Mouse (Mus musculus): Measurements from ENCODE around the gene Tmem161a. TPM values are rescaled to one million over a fixed set of nuclear protein-coding genes. Genes with fewer than 3 reads are reported as not detected.
A peak's percentile ranks its signal among the peaks of the same experiment; 100 is the strongest.

Gene Tmem161a
- 10 to 100 TPM; 75.3 to 75.9 TPM for total RNA-seq (2021)
- long read RNA-seq, experiment 1, transcript Tmem161a-201 (12 exons, 3,018 nt) = major isoform, 17 of 79 reads
- long read RNA-seq, experiment 1, partial matches to known transcripts = 28 of 79 reads
- long read RNA-seq, experiment 1, other reads (novel, unspliced or antisense) = 33 of 79 reads
- long read RNA-seq, experiment 2, transcript Tmem161a-201 (12 exons, 3,018 nt) = major isoform, 22 of 102 reads
- long read RNA-seq, experiment 2, partial matches to known transcripts = 56 of 102 reads
- long read RNA-seq, experiment 2, other reads (novel, unspliced or antisense) = 22 of 102 reads

DNA sequence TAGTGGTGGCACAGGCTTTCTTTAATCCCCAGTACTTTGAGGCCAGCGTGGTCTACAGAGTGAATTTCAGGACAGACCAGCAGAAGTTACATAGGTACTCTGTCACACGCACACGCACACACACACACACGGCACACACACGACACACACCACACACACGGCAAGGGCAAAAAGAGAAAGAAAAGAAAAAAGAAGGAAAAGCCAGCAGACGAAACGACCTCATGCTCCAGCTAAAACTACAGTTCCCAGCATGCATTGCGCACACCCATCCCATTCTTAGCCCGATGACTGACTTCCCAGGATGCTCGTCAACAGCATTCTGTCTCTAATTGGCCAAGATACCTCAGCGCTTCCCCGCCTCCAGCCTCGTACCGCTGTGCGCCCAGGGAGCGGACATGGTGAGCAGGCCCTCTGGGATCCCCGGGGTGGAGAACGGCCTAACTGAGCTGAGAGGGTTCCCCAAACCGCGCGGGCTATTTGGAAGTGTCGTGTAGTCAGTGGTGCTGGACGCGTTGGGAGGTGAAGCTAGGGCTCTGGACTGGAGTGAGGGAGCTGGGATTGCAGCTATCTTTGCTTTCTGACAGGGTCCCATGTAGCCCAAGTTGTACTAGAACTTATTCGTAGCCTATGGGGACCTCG lies at the start of gene Tmem161a:
TSS of gene Tmem161a (plus strand) at position 314 of the 639 bp plus-strand sequence.
- intact Hi-C loops (cut with DNase I) = no loop called here

DNA sequence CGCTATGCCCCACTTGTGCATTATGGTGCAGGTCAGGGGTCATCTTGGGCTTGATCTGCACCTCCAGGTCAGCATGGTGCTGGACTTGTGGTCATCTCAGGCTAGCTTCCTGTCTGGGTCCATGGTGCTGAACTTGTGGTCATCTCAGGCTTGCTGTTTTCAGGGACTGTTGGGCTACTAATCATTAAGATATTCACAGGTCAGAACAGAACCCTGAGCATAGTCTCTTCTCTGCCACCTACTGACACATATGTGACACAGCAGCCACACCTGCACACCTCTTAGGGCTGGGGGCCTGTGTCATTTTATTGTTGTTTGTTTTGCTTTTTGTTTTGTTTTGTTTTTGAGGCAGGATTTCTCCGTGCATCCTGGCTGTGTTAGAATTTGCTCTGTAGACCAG lies 49.3 kb upstream of the Tmem161a start:
- no peak for DNase-seq
- intact Hi-C loops (cut with DNase I) = no loop called here

More for the DNA sequence above, at the start of gene Tmem161a:
- DNase-seq = peak; percentile 84 to 88

DNA sequence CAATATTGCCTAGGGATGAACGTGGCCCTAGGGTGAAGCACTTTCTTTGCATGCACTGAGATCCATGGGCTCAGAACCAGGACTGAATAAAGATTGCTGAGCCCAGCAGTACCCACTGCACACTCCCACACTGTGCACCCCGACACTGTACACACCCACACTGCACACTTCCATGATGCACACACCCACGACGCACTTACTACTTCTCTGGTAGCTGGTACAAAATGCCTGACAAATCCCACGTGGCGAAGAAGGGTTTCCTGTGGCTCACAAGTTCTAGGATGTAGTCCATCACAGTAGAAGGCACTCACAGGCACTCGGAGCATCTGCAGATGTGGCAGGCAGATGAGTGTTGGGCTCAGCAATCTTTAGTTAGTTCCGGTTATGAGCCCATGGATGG lies 47.2 kb upstream of the Tmem161a start:
- intact Hi-C loops (cut with DNase I) = no loop called here
- DNase-seq = no peak

DNA sequence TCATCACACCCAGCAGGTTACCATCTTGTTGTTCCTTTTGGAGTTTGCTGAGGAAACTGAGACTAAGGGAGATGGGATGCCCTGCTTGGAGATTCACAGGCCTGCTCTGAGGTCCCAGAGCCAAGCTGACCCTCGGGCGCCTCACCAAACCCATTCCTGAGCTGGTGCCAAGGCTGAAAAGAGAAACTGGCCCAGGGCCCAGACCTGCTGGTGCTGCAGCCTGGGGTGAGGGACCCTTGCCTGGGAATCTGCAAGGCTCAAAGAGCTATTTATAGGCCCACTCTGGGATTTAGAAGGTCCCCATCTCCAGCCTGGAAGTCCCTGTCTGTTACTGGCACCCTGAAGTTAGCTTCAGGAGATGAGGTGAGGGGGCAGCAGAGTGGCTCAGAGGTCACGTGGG lies 43.7 kb upstream of the Tmem161a start:
- intact Hi-C loops (cut with DNase I) = no loop called here
- peak; percentile 41 to 56 for DNase-seq

DNA sequence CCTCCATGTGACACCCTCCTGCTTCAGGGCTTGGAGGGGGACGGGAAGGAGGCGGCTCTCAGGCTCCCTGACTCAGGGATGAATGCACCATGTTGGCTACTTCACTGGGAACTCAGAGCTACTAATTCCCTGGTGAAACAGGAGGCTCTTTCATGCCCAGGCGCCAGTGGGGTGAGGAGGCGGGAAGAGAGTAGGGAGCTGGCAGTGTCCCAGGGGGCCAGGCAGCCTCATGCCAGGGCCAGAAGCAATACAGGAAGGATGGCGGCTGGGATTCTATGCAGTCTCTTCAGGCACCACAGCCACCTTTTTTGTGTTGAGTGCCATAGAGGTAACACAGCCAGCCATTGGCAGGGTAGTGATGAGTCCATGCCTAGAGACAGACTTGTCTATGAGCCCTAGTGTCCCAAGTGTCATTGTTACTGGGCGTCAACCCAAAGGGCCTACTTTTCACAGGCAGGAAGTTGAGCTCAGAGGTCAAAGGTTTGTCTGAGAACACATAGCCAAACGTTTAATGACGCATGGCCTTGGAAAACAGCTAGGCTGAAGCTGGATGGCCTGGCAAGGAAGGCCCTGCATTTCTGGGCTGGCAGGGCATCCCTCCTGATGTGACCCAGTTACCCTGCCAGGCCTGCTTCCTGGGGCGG lies 42.7 kb upstream of the Tmem161a start:
- DNase-seq = peak in 1 of 2 experiments; percentile 23
- intact Hi-C loops (cut with DNase I) = no loop called here

DNA sequence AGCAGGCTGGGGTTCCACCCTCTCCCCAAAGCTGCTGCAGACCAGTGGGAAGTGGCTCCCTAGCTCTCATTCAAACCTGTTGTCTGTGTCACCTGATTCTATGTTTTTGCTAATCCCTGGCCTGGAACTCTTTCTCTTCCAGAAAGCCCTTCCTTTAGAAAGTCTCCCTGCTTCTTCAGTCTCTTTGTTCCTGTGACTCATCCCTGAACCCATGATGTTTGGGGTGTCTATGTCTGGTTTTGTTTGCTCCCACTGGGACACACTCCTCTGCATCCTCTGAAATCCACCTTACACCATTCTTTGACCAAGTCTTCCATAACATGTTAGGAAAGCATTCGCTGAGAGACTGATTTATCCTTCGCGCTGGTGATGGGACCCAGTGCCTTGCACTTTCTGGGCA lies 42.1 kb upstream of the Tmem161a start:
- DNase-seq = no peak
- intact Hi-C loops (cut with DNase I) = no loop called here

DNA sequence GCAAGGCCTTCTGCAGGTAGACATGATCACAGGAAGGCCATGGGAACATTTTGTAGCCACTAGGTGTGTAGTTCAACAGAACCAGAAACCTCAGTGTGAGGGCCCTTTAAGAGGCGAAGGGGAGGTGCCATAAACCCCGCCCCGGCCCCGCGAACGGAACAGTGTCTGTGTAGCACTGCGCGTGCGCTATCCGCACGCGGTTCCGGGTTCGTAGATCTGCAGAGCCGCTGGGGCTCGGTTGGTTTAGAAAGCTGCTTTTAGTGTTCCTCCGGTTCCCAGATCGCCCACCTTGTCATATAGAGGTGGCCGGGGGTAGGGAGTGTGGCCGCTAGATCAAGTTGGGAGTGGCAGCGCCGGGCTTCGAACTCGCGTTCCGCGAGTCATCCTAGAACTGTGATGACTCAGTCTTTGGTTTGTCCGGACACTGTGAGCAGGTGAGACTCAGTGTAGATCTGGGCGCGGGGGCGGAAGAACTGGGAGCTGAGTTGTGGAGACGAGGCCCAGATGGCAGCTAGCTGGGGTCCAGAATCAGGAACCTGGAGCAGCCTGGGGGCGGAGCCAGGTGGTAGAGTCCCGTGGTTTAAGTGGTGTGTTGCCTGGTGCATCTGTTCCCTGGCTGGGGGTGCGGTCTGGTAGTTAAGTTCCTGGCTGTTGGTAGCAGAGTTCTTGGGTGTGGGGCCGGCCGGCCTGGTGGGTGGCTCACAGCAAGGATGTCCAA lies 40.8 kb upstream of the Tmem161a start, which contains the start of gene Nr2c2ap:
TSS of gene Nr2c2ap (plus strand) at position 168 of the 718 bp plus-strand sequence.
- intact Hi-C loops (cut with DNase I) = no loop called here
- peak; percentile 74 to 81 for DNase-seq

DNA sequence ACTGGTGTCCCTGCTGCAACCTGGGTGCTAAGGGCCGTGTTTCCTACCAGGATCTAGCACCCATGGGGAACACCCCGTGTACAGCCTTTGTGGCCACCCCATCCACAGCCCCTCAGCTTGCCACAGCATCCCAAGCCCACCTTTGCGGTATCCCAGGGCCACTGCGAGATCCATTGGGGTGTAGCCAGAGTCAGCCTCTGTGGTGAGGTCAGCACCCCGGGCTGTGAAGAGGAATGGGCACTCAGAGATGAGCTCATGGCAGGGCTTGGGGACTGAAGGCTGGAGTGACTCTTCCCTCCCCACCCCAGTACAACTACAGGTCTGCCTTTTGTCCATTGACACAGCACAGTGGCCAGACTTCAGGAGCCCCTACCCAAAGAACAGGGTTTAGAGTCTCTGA lies 38.1 kb upstream of the Tmem161a start:
- intact Hi-C loops (cut with DNase I) = no loop called here
- no peak for DNase-seq

DNA sequence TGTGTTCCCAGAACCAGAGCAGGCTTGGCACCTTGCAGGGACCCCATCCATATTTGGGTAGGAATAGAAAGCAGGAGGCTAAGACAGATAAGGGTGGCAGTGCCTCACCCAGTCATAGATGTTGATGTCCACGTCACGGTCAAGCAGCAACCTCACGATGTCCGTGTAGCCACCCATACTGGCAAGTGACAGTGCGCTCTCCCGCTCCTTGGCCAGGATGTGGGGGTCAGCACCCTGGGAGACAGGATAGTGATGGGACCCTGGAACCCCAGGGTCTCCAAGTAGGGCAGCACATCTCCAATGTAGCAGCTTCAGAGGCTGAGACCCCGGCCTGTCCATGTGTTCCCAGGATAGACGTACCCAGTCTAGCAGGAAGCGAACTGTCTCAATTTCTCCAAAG lies 37.2 kb upstream of the Tmem161a start:
- intact Hi-C loops (cut with DNase I) = no loop called here
- DNase-seq = no peak

DNA sequence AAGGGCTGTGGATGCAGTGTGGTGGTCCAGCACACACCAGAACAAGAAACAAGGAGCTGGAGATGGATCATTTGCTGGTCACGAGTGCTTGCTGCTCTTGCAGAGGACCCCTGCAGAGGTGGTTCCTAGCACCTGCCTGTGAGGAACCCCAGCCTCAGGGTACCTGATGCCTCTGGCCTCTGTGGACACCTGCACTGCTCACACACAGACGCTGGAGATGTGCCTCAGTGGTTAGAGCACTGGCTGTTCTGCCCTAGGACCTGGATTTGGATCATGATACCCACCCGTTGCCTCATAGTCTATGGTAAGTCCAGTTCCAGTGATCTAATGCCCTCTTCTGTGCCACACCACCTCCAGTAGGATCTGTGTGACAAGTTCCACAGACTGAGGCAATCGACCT lies 35.6 kb upstream of the Tmem161a start:
- intact Hi-C loops (cut with DNase I) = no loop called here
- no peak for DNase-seq

DNA sequence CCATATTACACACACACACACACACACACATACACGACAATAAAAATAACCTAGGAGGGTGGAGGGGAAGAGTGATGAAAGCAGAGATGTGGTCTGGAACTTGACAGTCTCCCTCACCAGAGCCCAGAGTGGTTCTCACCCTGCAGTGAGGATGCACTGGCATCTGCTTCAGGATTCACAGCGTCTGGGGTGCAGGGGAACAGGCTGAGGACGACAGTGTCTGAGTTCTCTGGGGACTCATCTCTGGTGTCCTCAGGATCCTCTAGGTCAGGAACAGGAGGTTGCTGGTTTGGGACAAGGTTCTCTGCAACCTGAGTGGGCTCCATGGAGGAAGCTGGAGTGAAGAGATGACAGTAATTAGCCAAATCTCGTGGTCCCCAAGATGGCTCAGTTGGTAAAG lies 34.3 kb upstream of the Tmem161a start:
- no peak for DNase-seq
- intact Hi-C loops (cut with DNase I) = no loop called here

DNA sequence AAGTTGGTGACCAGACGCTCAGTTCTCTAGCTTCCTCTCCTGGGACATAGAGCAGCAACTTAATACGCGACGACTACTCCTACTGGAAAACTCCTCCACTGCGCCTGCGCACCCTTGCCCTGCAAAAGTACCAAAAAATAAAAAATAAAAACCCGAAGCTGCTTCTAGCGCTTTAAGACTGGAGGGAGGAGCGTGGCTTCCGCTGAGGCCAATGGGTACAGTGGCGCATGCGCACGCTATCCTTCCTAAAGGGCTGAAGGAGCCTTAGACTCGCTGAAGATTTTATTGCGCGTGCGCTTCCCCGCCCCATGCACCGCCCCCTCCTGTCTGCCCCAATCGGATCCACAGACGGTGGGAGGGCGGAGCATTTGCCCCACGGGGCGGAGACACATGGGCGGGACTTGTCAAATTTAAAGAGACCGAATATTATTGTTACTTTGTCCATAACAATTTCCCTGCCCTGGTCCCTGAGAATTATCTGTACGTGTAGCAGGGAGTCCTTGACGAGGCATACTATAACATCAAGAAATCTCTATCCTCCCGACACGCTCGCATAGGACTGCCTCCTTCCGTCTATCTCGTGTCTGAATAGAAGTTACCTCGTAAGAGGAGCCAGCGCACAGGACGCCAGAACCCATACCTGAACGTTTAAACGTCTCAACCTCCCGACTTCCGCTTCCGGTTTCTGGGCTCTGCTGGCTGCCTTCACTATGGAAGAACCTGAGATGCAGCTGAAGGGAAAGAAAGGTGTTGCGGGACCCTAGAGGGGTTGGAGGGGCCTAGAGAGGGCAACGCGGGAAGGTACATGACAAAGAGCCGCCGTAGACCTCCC lies 32.9 kb upstream of the Tmem161a start, which contains the start of the genes Rfxank, Borcs8 and Mef2b:
TSS of gene Rfxank (minus strand) at position 129 of the 832 bp plus-strand sequence.
TSS of gene Borcs8 (plus strand) at position 474 of the 832 bp plus-strand sequence.
TSS of gene Mef2b (plus strand) at position 686 of the 832 bp plus-strand sequence.
- intact Hi-C loops (cut with DNase I) = no loop called here
- DNase-seq = peak; percentile 99

DNA sequence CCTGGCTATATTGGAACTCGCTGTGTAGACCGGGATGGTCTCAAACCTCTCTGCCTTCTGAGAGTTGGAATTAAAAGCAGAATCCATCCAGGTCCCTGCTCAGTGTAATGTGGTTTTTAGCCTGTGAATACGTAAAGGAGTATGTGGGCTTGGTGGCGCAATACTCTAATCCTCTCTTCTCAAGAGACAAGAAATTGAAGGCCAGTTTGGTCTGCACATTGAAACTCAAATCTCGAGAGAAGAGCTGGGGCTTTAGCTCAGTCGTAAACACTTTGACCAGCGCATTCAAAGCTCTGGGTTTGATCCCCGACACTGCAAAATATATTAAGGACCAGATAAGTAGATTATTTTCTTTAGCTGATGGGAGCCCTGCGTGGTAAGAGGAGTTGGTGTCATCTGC lies 32.2 kb upstream of the Tmem161a start:
- DNase-seq = no peak
- intact Hi-C loops (cut with DNase I) = no loop called here

DNA sequence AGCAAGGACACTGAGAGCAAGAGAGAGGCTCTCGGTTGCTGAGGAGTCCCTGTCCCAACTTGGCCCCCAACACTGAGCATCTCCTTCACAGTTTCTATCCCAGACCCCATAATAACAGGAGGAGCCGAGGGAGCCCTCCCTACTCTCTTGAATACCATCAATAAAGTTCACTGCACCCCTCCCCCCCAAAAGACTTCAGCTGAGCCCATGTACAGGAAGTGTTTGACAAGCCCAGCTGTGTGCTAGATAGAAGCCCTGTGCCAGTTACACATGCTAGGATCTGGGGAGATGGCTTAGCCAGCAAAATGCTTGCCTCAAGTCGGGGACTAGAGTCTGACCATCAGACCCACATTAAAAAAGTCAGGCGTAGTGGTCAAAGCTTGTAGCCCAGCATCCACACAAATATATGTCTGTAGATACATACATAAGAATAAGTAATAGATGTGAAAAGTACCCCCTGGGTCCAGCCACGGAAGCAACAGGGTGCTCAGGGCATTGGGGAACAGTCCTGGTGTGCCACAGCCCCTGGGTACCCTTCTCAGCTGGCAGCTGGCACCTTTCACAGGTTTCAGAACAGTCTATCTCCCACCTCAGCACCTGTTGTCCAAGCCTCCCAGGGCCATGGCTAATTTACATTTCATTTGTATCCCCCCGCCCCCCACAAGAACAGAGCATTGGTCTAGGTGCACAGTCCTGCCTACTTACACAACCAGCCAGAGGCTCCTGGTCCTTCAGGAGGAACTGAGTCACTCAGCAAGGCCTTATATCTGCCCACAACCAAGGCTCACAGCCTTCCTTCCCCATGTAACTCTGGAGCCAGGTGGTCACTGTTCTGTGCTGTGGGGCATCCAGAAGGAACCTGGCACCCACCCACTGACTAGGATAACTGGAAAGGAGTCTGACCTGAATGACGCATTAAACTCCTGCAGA lies 24.2 kb upstream of the Tmem161a start:
- intact Hi-C loops (cut with DNase I) = no loop called here
- no peak for DNase-seq

DNA sequence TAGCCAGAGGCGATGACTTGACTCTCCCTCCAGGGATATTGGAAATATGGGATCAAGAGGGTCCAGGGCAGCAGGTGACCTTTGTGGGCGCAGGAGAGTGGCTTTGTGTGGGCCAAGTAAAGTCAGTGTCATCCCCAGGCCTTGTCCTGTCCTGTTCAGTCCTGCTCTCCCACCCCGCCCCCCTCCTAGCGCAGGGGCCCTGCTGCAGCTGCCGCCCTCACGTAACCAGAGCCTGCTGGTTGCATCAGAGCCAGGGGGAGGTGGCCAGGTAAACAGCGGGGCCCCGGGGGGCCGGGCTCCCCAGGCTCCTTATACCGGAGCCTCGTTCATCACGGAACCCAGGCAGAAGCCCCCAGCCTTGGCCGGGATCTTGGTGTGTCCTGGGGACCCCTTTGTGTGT lies 22.0 kb upstream of the Tmem161a start:
- intact Hi-C loops (cut with DNase I) = no loop called here

DNA sequence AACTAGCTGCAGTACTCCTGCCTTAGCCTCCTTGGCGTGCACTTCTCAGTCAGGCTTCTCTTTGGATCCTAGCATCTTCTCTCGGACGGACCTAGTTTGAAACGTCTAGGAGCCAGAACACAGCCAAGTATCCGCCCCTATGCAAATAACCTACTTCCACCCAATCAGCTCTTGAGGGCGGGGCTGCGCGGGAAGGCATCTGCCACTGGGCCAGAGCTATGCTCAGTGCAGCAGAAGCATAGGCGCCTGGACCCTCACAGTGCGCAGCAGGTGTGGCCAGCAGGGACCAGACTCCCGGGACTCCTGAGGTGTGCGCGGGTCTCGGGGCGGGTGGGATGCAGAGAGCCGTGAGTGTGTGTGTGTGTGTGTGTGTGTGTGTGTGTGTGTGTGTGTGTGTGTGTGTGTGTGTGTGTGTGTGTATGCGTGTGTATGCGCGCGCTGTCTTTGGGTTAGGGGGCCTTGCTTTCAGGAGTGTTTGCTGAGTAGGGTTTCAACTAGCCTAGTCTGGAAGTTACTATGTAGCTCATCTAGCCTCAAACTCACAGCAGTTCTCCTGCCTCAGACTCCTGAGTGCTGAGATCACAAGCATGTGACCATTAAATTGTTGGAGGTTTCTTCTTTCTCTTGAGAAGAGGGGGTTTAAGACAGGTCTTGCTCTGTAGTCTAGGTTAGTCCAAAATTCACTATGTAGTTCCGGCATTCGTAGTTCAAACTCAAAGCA lies 19.5 kb upstream of the Tmem161a start:
- intact Hi-C loops (cut with DNase I) = no loop called here
- peak in 1 of 2 experiments; percentile 50 for DNase-seq

More for the DNA sequence above, 22.0 kb upstream of the Tmem161a start:
- DNase-seq = no peak

DNA sequence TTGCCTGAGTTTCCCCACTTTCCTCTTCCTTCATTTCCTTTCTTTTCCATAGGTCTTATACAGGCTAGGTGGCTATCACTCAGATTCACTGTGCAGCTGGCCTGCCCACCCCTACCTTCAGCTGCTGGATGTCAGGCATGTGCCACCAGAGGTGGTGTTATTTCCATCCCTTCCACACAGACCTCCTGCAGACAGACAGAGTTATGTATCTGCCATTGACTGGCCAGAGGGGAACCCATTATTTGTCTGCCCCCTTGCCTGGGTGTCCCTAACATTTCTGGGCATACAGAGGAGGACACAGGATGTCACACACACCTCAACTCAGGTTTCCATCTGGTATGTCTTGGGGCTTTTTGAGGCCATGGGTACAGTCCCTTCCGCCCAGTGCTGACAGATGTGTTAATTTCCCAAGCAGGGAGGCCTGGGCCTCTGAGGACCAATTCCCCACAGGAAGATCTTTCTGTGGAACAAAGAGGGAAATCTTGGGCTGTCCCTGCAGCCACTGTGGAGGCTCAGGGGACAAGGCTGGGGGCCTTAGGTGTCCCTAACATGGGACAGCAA lies 14.8 kb upstream of the Tmem161a start:
- intact Hi-C loops (cut with DNase I) = no loop called here
- DNase-seq = no peak
